Mouse (Mus musculus): ENCODE measurements around the gene Xpo6. TPM values are rescaled to one million over a fixed set of nuclear protein-coding genes. Genes with fewer than 3 reads are reported as not detected.

Gene Xpo6
- polyA plus RNA-seq, 1 experiment from 2014 or later: 44.5 TPM

DNA sequence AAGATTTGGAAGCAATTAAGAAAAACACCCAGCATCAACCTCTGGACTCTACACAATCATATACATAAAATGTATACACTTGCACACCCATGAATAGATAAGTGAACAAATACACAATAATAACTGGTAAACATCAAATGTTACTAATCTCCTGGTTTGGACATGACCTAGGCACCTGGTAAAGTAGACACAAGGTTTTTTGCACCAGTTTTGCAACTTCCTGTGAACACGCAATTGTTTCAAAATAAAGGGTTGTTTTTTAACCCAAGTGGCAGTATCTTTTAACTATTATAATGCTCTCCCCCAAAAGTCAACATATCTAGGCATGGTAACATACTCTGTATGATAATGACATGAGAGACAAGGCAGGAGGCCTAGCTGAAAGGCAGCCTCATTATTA lies 10.8 kb downstream of the Xpo6 start:
- Histone ChIP-seq H3K4me2 (no peak overlapping the region), H3K4me3 (no peak overlapping the region), H3K27ac (no peak overlapping the region), H3K36me3 (peaks cover 4% of the 10 kb centered on the region; the same call in 1 of the 2 replicates), H3K27me3 (no peaks in the 10 kb centered on the region), H3K9me3 (no peaks in the 10 kb centered on the region), H3K4me1 (no peaks in the 10 kb centered on the region; the same call in 1 of the 2 replicates), H3K9ac (no peak overlapping the region)
- 83% methylated on average over 1 of the region's 1 CpGs for WGBS
- ATAC-seq (ENCODE audit: borderline replicate concordance, extremely low read depth, low FRiP score, low TSS enrichment): no peak

DNA sequence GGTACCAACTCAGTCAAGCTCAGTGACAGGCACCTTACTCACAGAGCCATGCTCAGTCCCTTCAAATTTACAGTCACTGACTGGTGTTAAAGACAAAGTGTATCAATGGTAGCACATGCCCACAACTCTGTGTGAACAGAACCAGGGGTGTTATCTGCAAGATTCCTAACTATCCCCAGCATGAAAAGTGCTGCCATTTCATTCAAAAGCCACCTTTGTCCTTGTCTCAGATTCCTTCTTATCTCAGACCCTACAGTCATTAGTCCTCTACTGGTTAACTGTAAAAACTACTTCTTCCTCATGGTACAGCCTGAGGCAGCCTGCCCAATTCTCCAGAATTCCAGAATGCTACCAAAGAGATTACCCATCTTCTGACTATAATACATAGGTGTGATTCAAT lies 14.3 kb downstream of the Xpo6 start:
- no peaks in the 10 kb centered on the region for H3K27me3 ChIP-seq
- H3K4me2 ChIP-seq: no peak overlapping the region
- peaks cover 4% of the 10 kb centered on the region; the same call in 1 of the 2 replicates for H3K36me3 ChIP-seq
- H3K9ac ChIP-seq: no peak overlapping the region
- no peak for ATAC-seq (ENCODE audit: borderline replicate concordance, extremely low read depth, low FRiP score, low TSS enrichment)
- no peak overlapping the region for H3K27ac ChIP-seq
- H3K4me3 ChIP-seq: no peak overlapping the region
- no peaks in the 10 kb centered on the region for H3K9me3 ChIP-seq
- peaks cover 10% of the 10 kb centered on the region for H3K4me1 ChIP-seq

DNA sequence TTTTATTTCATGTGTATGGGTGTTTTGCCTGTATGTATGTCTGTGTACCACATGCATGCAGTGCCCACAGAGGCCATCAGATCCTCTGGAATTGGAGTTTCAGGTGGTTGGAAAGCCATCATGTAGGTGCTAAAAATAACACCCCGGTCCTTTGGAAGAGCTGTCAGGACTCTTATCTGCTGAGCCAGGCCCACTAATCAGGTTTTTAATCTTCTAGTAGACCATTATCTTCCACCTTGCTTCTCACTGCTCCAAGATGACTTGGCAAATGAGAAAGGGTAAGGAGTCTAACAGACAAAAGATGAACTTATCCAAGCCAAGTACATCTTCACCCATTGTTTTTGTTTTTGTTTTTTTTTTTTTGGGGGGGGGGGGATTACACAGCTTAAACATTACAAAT lies 16.7 kb downstream of the Xpo6 start:
- Histone ChIP-seq H3K9ac (no peak overlapping the region), H3K4me3 (no peak overlapping the region), H3K27me3 (no peaks in the 10 kb centered on the region), H3K4me1 (peaks cover 13% of the 10 kb centered on the region), H3K4me2 (no peak overlapping the region), H3K9me3 (no peaks in the 10 kb centered on the region), H3K36me3 (no peaks in the 10 kb centered on the region), H3K27ac (no peak overlapping the region)
- no peak for ATAC-seq (ENCODE audit: borderline replicate concordance, extremely low read depth, low FRiP score, low TSS enrichment)
- 51% methylated on average over 1 of the region's 1 CpGs for WGBS

DNA sequence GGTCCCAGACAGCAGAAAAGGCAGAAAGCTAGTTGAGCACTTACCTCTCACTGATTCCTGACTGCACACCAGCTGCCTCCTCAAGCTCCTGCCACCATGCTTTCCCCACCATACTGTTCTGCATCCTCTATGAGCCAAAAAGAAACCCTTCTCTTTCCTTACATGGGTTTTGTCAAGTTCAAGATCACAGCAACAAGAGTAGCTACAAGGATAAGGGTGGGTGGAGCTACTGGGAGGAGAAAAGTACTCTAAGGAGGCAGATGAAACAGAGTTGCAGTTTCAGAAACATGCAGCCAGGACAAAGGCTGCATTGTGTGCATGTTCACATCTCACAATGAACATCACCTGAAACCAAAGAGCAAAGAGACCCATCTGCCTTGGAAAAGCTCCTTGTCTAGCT lies 18.8 kb downstream of the Xpo6 start:
- no peak overlapping the region for H3K4me2 ChIP-seq
- no peaks in the 10 kb centered on the region for H3K27me3 ChIP-seq
- no peak overlapping the region for H3K9ac ChIP-seq
- H3K4me1 ChIP-seq: peaks cover 13% of the 10 kb centered on the region
- H3K9me3 ChIP-seq: no peaks in the 10 kb centered on the region
- no peak for ATAC-seq (ENCODE audit: borderline replicate concordance, extremely low read depth, low FRiP score, low TSS enrichment)
- H3K36me3 ChIP-seq: no peaks in the 10 kb centered on the region
- H3K27ac ChIP-seq: 0 out of 2 replicates have a peak overlapping the region, but pooled peaks have one; percentile 3
- H3K4me3 ChIP-seq: no peak overlapping the region

DNA sequence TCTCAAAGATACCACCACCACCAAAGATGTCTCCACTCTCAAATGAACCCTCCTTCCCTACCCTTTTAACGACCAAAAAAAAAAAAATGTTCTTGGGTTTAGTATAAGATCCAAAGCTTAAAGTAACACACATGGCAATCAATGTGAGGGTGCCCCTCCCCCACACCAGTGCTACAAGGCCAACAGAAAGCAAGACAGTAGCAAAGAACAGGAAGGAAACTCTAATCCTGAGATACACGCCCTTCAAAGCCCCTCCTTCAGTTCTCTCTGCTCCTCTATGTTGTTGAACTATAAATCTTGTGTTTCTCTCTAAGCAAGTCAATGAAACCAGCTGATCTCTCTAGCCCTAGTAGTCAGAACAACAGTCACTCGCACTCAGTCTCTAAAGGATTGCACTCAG lies 19.3 kb downstream of the Xpo6 start:
- H3K9me3 ChIP-seq: no peaks in the 10 kb centered on the region
- H3K36me3 ChIP-seq: no peaks in the 10 kb centered on the region
- H3K4me3 ChIP-seq: no peak overlapping the region
- no peak overlapping the region for H3K9ac ChIP-seq
- no peak overlapping the region for H3K27ac ChIP-seq
- H3K4me2 ChIP-seq: no peak overlapping the region
- 59% methylated on average over 3 of the region's 3 CpGs for WGBS
- H3K4me1 ChIP-seq: peaks cover 13% of the 10 kb centered on the region
- H3K27me3 ChIP-seq: no peaks in the 10 kb centered on the region
- no peak for ATAC-seq (ENCODE audit: borderline replicate concordance, extremely low read depth, low FRiP score, low TSS enrichment)

DNA sequence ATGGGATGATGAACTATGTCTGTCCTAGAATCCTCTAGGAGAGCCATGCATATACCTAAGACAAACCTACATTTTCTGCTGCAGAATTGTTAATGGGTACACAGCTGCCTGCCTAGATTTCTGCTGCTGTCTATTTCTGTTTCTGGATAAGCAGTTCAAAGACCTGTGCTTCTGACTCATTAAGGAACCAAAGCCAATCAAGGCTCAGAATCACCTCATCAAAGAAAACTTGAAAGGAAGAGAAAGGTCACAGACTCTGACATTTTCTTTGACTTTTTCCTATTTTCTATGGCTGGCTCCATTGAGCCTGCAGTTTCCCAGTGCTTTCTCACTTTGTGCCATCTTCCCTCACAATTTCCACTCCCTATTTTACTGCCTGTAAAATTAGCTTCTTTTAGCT lies 21.5 kb downstream of the Xpo6 start:
- H3K27me3 ChIP-seq: no peaks in the 10 kb centered on the region
- no peak overlapping the region for H3K27ac ChIP-seq
- no peak overlapping the region for H3K9ac ChIP-seq
- H3K4me2 ChIP-seq: no peak overlapping the region
- no peak for ATAC-seq (ENCODE audit: borderline replicate concordance, extremely low read depth, low FRiP score, low TSS enrichment)
- no peaks in the 10 kb centered on the region for H3K36me3 ChIP-seq
- H3K4me3 ChIP-seq: no peak overlapping the region
- no peaks in the 10 kb centered on the region for H3K9me3 ChIP-seq
- H3K4me1 ChIP-seq: peaks cover 15% of the 10 kb centered on the region

DNA sequence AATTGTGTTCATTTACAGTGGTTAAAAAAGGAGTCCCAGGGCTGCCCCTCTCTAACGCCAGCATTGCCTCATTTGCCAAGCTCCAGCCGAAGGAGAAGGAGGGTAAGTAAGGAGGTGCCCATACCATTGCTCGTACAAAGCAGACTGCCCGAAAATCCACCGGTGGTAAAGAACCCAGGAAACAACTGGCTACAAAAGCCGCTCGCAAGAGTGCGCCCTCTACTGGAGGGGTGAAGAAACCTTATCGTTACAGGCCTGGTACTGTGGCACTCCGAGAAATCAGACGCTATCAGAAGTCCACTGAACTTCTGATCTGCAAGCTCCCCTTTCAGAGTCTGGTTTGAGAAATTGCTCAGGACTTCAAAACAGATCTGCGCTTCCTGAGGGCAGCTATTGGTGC lies 24.3 kb downstream of the Xpo6 start:
- H3K4me3 ChIP-seq: no peak overlapping the region
- no peak overlapping the region for H3K9ac ChIP-seq
- H3K27me3 ChIP-seq: no peaks in the 10 kb centered on the region
- H3K36me3 ChIP-seq: peaks cover 8% of the 10 kb centered on the region; the same call in 1 of the 2 replicates
- peaks cover 5% of the 10 kb centered on the region; the same call in 1 of the 2 replicates for H3K4me1 ChIP-seq
- no peak overlapping the region for H3K27ac ChIP-seq
- H3K9me3 ChIP-seq: no peaks in the 10 kb centered on the region
- no peak overlapping the region for H3K4me2 ChIP-seq
- WGBS: 91% methylated on average over 12 of the region's 12 CpGs
- no peak for ATAC-seq (ENCODE audit: borderline replicate concordance, extremely low read depth, low FRiP score, low TSS enrichment)

DNA sequence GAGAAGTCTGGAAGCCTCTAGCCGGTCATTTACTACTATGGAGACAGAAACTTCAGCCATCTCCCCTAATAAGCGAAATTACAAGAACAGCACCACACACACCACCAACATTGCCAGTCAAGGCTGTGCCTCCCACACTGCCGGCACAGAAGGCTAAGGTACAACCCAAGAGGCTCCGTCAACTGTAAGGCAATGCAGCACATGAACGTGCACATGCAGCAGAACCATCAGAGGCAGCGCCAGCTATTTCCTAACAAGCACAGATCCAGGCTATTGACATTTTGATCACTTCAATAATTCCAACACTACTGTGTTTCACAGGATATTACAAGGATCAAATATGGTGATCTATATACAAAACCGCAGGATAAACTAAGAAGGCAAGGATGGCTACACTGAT lies 24.8 kb downstream of the Xpo6 start:
- H3K27me3 ChIP-seq: no peaks in the 10 kb centered on the region
- H3K36me3 ChIP-seq: peaks cover 12% of the 10 kb centered on the region; the same call in 1 of the 2 replicates
- H3K4me2 ChIP-seq: no peak overlapping the region
- ATAC-seq (ENCODE audit: borderline replicate concordance, extremely low read depth, low FRiP score, low TSS enrichment): no peak
- 0 out of 2 replicates have a peak, but pooled peaks cover 3% of the 10 kb centered on the region for H3K4me1 ChIP-seq
- 85% methylated on average over 7 of the region's 7 CpGs for WGBS
- no peaks in the 10 kb centered on the region for H3K9me3 ChIP-seq
- no peak overlapping the region for H3K4me3 ChIP-seq
- H3K9ac ChIP-seq: no peak overlapping the region
- H3K27ac ChIP-seq: no peak overlapping the region

DNA sequence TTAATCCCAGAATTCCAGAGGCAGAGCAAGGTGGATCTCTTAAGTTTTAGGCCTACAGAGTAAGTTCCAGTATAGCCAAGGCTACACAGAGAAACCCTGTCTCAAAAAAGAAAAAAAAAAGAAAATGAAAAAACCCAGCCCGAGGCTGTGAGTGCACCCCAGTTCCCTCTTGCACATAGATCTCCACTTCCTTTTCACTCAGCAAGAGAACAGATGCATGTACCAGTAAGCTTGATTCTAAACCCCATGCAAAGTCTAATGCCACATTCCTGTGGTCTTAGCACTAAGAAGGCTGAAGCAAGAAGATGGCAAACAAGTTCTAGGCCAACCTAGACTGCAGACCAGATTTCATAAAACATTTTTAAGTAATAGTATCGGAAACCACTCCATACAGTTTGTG lies 25.4 kb downstream of the Xpo6 start:
- ATAC-seq (ENCODE audit: borderline replicate concordance, extremely low read depth, low FRiP score, low TSS enrichment): no peak
- Histone ChIP-seq H3K9ac (no peak overlapping the region), H3K27me3 (no peaks in the 10 kb centered on the region), H3K27ac (no peak overlapping the region), H3K4me3 (no peak overlapping the region), H3K9me3 (no peaks in the 10 kb centered on the region), H3K4me2 (no peak overlapping the region), H3K4me1 (0 out of 2 replicates have a peak, but pooled peaks cover 3% of the 10 kb centered on the region), H3K36me3 (peaks cover 14% of the 10 kb centered on the region; the same call in 1 of the 2 replicates)
- 70% methylated on average over 2 of the region's 2 CpGs for WGBS

DNA sequence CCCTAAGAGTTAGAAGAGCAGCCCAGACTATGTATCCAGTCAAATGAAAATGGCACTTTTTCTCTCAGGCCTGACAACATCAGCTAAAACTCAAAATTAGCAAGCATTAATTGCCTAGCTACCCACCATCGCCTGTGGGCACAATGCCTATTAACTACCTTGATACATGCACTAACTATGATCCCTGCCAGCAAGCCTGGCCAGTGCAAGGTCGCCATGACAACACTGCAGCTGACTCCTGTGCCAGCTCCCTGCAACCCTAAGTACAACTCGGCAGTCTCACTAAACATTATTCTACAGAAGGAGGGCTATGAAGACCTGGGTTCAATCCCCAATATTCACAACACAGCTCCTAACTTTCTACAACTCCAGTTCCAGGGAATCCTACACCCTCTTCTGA lies 28.3 kb downstream of the Xpo6 start:
- no peak overlapping the region for H3K27ac ChIP-seq
- 82% methylated on average over 3 of the region's 3 CpGs for WGBS
- no peaks in the 10 kb centered on the region for H3K9me3 ChIP-seq
- H3K4me3 ChIP-seq: no peak overlapping the region
- H3K27me3 ChIP-seq: no peaks in the 10 kb centered on the region
- no peak overlapping the region for H3K4me2 ChIP-seq
- 0 out of 2 replicates have a peak, but pooled peaks cover 3% of the 10 kb centered on the region for H3K4me1 ChIP-seq
- no peak for ATAC-seq (ENCODE audit: borderline replicate concordance, extremely low read depth, low FRiP score, low TSS enrichment)
- peaks cover 22% of the 10 kb centered on the region; the same call in 1 of the 2 replicates for H3K36me3 ChIP-seq
- no peak overlapping the region for H3K9ac ChIP-seq

DNA sequence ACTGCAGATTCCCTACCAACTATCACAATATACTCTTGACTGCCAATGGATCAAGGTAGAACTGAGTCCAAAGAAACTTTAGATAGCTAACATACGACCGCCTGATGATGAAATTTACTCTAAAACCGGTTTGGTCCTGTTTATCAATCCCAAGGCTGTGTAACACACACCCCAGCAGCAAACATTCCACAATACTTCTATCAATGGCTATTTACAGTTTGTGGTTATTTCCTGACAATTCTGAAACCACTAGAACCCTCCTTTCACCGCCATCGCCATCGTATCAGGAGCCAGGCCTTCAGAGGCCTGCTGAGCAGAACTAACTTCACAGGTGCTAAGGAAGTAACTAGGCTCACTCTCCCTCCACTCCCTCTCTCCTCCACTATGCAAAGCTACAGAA lies 31.7 kb downstream of the Xpo6 start:
- Histone ChIP-seq H3K27ac (no peak overlapping the region), H3K27me3 (no peaks in the 10 kb centered on the region), H3K9me3 (no peaks in the 10 kb centered on the region), H3K4me3 (no peak overlapping the region), H3K36me3 (peaks cover 30% of the 10 kb centered on the region; the same call in 1 of the 2 replicates), H3K4me2 (no peak overlapping the region), H3K9ac (no peak overlapping the region), H3K4me1 (no peaks in the 10 kb centered on the region)
- WGBS: 85% methylated on average over 6 of the region's 6 CpGs
- ATAC-seq (ENCODE audit: borderline replicate concordance, extremely low read depth, low FRiP score, low TSS enrichment): no peak

DNA sequence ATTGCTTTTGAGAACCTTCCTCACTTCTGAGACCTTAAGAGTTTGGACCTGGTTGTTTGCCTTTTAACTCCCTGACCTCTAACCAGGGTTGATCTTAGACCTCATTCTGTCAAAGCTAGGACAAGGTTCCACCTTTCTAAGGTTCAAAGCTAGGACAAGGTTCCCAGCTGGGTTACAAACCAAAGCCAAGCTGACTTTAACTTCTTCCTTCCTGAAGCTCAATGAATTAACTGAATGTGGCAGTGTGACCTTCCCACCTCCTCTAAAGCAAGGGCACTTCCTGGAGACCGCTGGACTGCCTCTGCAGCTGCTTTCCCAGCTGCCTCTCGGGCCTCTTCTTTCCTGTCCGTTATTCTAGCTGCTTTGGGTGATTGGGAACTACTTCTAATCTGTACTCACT lies 32.9 kb downstream of the Xpo6 start:
- WGBS: 34% methylated on average over 3 of the region's 3 CpGs
- Histone ChIP-seq H3K4me2 (no peak overlapping the region), H3K27me3 (no peaks in the 10 kb centered on the region), H3K36me3 (peaks cover 30% of the 10 kb centered on the region; the same call in 1 of the 2 replicates), H3K9ac (no peak overlapping the region), H3K4me3 (no peak overlapping the region), H3K9me3 (no peaks in the 10 kb centered on the region), H3K27ac (no peak overlapping the region), H3K4me1 (no peaks in the 10 kb centered on the region)
- ATAC-seq (ENCODE audit: borderline replicate concordance, extremely low read depth, low FRiP score, low TSS enrichment): no peak

DNA sequence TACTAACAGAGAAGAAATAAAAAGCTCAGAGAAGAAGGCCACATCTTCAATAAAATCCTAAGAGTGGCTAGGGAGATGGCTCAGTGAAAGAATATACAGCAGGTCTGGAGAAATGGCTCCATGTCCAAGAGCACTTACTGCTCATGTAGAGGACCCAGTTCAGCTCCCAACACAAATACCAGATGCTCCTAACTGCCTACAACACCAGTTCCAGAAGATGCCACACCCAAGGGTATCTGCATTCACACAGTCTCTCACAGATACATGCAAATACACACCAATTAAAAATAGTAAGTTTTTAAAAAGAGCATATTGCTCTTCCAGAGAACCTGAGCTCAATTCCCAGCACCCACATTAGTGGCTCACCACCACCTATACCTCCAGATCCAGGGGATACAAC lies 33.7 kb downstream of the Xpo6 start:
- Histone ChIP-seq H3K36me3 (peaks cover 23% of the 10 kb centered on the region; the same call in 1 of the 2 replicates), H3K9me3 (no peaks in the 10 kb centered on the region), H3K27me3 (no peaks in the 10 kb centered on the region), H3K9ac (no peak overlapping the region), H3K4me1 (no peaks in the 10 kb centered on the region), H3K4me2 (no peak overlapping the region), H3K4me3 (no peak overlapping the region), H3K27ac (no peak overlapping the region)
- no peak for ATAC-seq (ENCODE audit: borderline replicate concordance, extremely low read depth, low FRiP score, low TSS enrichment)
